Mouse (Mus musculus): Measurements from ENCODE around the gene Zfp146.

DNA sequence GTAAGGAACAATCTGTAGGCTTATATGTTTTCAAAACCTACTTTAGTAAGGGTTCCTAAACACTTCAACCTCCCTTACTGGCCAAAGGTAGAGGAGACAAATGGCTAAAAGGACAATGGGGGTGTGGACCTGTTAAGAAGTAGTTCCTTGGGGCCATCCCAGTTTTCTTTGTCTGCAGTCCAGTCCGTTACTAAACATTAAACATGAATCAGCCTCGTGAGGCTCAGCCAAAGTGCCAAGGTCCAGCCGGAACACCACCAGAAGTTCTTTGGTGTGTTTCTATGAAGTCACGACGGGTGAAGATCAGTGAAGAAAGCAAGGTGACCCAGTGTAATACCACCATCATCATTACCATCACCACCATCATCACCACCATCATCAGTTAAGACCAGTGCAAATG lies 22.5 kb downstream of the Zfp146 start:
- TF ChIP-seq CTCF (IDR thresholded peaks at IDR 0.05; ENCODE audit: extremely low read depth, insufficient read depth, insufficient read length, insufficient replicate concordance) = no peak
- no peak for TF ChIP-seq POLR2A (IDR thresholded peaks at IDR 0.05; ENCODE audit: low read depth, low read length)

Data from spleen, adult 2 months (tissue).